Mouse (Mus musculus): ENCODE data around the gene Elovl6. TPM values are rescaled to one million over a fixed set of nuclear protein-coding genes. Genes with fewer than 3 reads are reported as not detected.

The Elovl6 gene
- polyA plus RNA-seq, 1 experiment from 2014 or later, result 46.8 TPM

DNA sequence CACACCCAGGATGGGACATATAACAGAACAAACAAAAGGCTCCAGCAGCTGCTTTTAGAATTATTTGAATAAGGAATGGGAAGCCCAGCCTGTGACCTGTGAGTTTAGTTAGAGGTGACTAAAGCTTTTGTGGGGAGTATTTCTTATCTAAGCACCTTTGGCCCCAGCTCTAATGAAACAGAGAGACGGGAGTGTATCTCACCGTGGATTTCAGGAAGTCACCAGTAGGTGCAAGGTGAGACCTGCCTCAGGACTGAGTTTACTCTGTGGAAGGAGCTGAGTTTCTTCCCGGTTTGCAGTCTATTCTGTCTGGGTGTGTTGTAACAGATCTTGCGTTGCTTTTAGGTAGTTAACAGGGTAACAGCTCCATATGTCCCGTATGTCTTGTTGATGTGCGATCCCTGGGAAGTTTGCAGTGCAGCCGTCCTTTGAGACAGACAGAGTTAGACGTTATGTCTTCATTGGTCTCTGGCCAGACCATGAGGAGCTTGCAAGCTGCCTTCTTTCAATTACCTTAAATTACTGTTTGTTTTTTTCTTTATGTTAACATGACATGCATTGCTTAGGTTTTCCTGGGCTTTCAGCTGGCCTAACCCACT lies 15.8 kb downstream of the Elovl6 start:
- Histone ChIP-seq H3K4me1 (replicated peaks; ENCODE audit: control insufficient read depth, insufficient read depth, low read length) (no peaks in the 10 kb centered on the region), H3K27me3 (ENCODE audit: control insufficient read depth, insufficient read depth, low read length) (no peaks in the 10 kb centered on the region), H3K9me3 (ENCODE audit: control insufficient read depth, low read length) (no peaks in the 10 kb centered on the region), H3K4me2 (replicated peaks; ENCODE audit: low read depth, low read length) (no peak overlapping the region), H3K9ac (ENCODE audit: low read depth, low read length) (no peak overlapping the region), H3K36me3 (ENCODE audit: control insufficient read depth, insufficient read depth, low read length) (no peaks in the 10 kb centered on the region), H3K27ac (ENCODE audit: low read depth, low read length) (no peak overlapping the region), H3K4me3 (ENCODE audit: low read depth, low read length) (no peak overlapping the region)
- 73% methylated on average over 8 of the region's 8 CpGs for WGBS
- ATAC-seq (ENCODE audit: low FRiP score), result no peak
- no peak for DNase-seq (ENCODE audit: low spot score)

GRCm38 (mm10) chr3:129548760-129549159 lies 16.6 kb downstream of the Elovl6 start:
- Histone ChIP-seq H3K4me2 (replicated peaks; ENCODE audit: low read depth, low read length) (no peak overlapping the region), H3K4me1 (replicated peaks; ENCODE audit: control insufficient read depth, insufficient read depth, low read length) (no peaks in the 10 kb centered on the region), H3K9me3 (ENCODE audit: control insufficient read depth, low read length) (no peaks in the 10 kb centered on the region), H3K27me3 (ENCODE audit: control insufficient read depth, insufficient read depth, low read length) (no peaks in the 10 kb centered on the region), H3K36me3 (ENCODE audit: control insufficient read depth, insufficient read depth, low read length) (no peaks in the 10 kb centered on the region), H3K9ac (ENCODE audit: low read depth, low read length) (no peak overlapping the region), H3K27ac (ENCODE audit: low read depth, low read length) (no peak overlapping the region), H3K4me3 (ENCODE audit: low read depth, low read length) (no peak overlapping the region)
- WGBS, result 69% methylated on average over 8 of the region's 8 CpGs
- no peak for ATAC-seq (ENCODE audit: low FRiP score)
- DNase-seq (ENCODE audit: low spot score), result no peak

GRCm38 (mm10) chr3:129549546-129549945 lies 17.4 kb downstream of the Elovl6 start:
- 47% methylated on average over 5 of the region's 5 CpGs for WGBS
- no peak for DNase-seq (ENCODE audit: low spot score)
- Histone ChIP-seq H3K4me3 (ENCODE audit: low read depth, low read length) (no peak overlapping the region), H3K36me3 (ENCODE audit: control insufficient read depth, insufficient read depth, low read length) (no peaks in the 10 kb centered on the region), H3K27ac (ENCODE audit: low read depth, low read length) (no peak overlapping the region), H3K27me3 (ENCODE audit: control insufficient read depth, insufficient read depth, low read length) (no peaks in the 10 kb centered on the region), H3K9me3 (ENCODE audit: control insufficient read depth, low read length) (no peaks in the 10 kb centered on the region), H3K4me1 (replicated peaks; ENCODE audit: control insufficient read depth, insufficient read depth, low read length) (no peaks in the 10 kb centered on the region), H3K4me2 (replicated peaks; ENCODE audit: low read depth, low read length) (no peak overlapping the region), H3K9ac (ENCODE audit: low read depth, low read length) (no peak overlapping the region)
- no peak for ATAC-seq (ENCODE audit: low FRiP score)

- no peak for DNase-seq (ENCODE audit: low spot score)
- 58% methylated on average over 9 of the region's 9 CpGs for WGBS
- H3K36me3 ChIP-seq (ENCODE audit: control insufficient read depth, insufficient read depth, low read length), result no peaks in the 10 kb centered on the region
- no peaks in the 10 kb centered on the region for H3K4me1 ChIP-seq (replicated peaks; ENCODE audit: control insufficient read depth, insufficient read depth, low read length)
- H3K27ac ChIP-seq (ENCODE audit: low read depth, low read length), result no peak overlapping the region
- no peak overlapping the region for H3K4me2 ChIP-seq (replicated peaks; ENCODE audit: low read depth, low read length)
- no peaks in the 10 kb centered on the region for H3K27me3 ChIP-seq (ENCODE audit: control insufficient read depth, insufficient read depth, low read length)
- no peak overlapping the region for H3K9ac ChIP-seq (ENCODE audit: low read depth, low read length)
- ATAC-seq (ENCODE audit: low FRiP score), result no peak; the same call in 1 of the 2 replicates
- no peaks in the 10 kb centered on the region for H3K9me3 ChIP-seq (ENCODE audit: control insufficient read depth, low read length)
- H3K4me3 ChIP-seq (ENCODE audit: low read depth, low read length), result no peak overlapping the region
Measured at GRCm38 (mm10) chr3:129551581-129552290, 19.6 kb downstream of the Elovl6 start.

- H3K4me3 ChIP-seq (ENCODE audit: low read depth, low read length), result no peak overlapping the region
- H3K9me3 ChIP-seq (ENCODE audit: control insufficient read depth, low read length), result no peaks in the 10 kb centered on the region
- 75% methylated on average over 6 of the region's 6 CpGs for WGBS
- ATAC-seq (ENCODE audit: low FRiP score), result no peak
- H3K27me3 ChIP-seq (ENCODE audit: control insufficient read depth, insufficient read depth, low read length), result no peaks in the 10 kb centered on the region
- no peak overlapping the region for H3K27ac ChIP-seq (ENCODE audit: low read depth, low read length)
- no peak overlapping the region for H3K9ac ChIP-seq (ENCODE audit: low read depth, low read length)
- no peak for DNase-seq (ENCODE audit: low spot score)
- H3K4me2 ChIP-seq (replicated peaks; ENCODE audit: low read depth, low read length), result no peak overlapping the region
- H3K36me3 ChIP-seq (ENCODE audit: control insufficient read depth, insufficient read depth, low read length), result no peaks in the 10 kb centered on the region
- no peaks in the 10 kb centered on the region for H3K4me1 ChIP-seq (replicated peaks; ENCODE audit: control insufficient read depth, insufficient read depth, low read length)
Measured at GRCm38 (mm10) chr3:129552370-129552769, 20.2 kb downstream of the Elovl6 start.

DNA sequence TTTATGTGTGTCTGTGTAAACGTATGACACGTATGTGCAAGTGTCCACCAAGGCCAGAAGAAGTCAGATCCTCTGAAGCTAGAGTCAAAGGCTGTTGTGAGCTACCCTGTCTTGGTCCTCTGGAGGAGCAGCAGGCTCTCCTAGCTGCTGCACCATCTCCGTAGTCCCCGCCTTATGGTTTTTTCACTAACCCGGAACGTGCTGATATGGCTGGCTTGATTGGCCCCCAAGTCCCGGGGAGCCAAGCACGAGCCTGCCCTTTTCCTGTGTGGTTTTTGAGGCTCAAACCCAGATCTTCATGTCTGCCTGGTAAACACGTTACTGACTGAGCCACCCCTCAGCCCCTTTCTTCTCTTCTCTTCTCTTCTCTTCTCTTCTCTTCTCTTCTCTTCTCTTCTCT lies 21.0 kb downstream of the Elovl6 start:
- no peaks in the 10 kb centered on the region for H3K9me3 ChIP-seq (ENCODE audit: control insufficient read depth, low read length)
- no peak overlapping the region for H3K9ac ChIP-seq (ENCODE audit: low read depth, low read length)
- no peak overlapping the region for H3K4me2 ChIP-seq (replicated peaks; ENCODE audit: low read depth, low read length)
- 83% methylated on average over 9 of the region's 9 CpGs for WGBS
- H3K36me3 ChIP-seq (ENCODE audit: control insufficient read depth, insufficient read depth, low read length), result no peaks in the 10 kb centered on the region
- ATAC-seq (ENCODE audit: low FRiP score) (no peak), DNase-seq (ENCODE audit: low spot score) (no peak)
- H3K27me3 ChIP-seq (ENCODE audit: control insufficient read depth, insufficient read depth, low read length), result no peaks in the 10 kb centered on the region
- H3K4me1 ChIP-seq (replicated peaks; ENCODE audit: control insufficient read depth, insufficient read depth, low read length), result no peaks in the 10 kb centered on the region
- no peak overlapping the region for H3K27ac ChIP-seq (ENCODE audit: low read depth, low read length)
- H3K4me3 ChIP-seq (ENCODE audit: low read depth, low read length), result no peak overlapping the region

DNA sequence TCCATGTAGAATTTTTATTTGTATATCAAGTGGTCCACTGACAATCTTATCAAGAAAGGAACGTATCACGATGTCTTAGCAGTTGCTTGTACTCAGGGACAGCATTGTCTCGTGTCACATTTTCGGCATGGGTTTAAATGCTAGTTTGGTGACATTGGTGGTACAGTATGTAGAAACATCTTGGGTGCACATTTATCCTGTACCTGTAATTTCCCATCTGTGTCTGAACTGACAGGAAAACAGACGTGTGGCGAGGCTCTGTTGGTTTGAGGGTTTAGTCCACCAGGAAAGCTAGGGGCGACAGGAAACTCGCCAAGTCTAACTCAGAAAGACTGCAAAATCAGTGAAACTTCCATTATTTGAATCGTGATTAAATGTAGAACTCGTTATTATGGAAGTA lies 21.5 kb downstream of the Elovl6 start:
- H3K4me3 ChIP-seq (ENCODE audit: low read depth, low read length), result no peak overlapping the region
- no peak overlapping the region for H3K9ac ChIP-seq (ENCODE audit: low read depth, low read length)
- no peaks in the 10 kb centered on the region for H3K4me1 ChIP-seq (replicated peaks; ENCODE audit: control insufficient read depth, insufficient read depth, low read length)
- H3K36me3 ChIP-seq (ENCODE audit: control insufficient read depth, insufficient read depth, low read length), result no peaks in the 10 kb centered on the region
- DNase-seq (ENCODE audit: low spot score) (no peak), ATAC-seq (ENCODE audit: low FRiP score) (no peak)
- H3K4me2 ChIP-seq (replicated peaks; ENCODE audit: low read depth, low read length), result no peak overlapping the region
- H3K9me3 ChIP-seq (ENCODE audit: control insufficient read depth, low read length), result no peaks in the 10 kb centered on the region
- no peaks in the 10 kb centered on the region for H3K27me3 ChIP-seq (ENCODE audit: control insufficient read depth, insufficient read depth, low read length)
- 92% methylated on average over 10 of the region's 10 CpGs for WGBS
- no peak overlapping the region for H3K27ac ChIP-seq (ENCODE audit: low read depth, low read length)

GRCm38 (mm10) chr3:129554436-129554835 lies 22.3 kb downstream of the Elovl6 start:
- ATAC-seq (ENCODE audit: low FRiP score) (no peak), DNase-seq (ENCODE audit: low spot score) (no peak)
- no peaks in the 10 kb centered on the region for H3K4me1 ChIP-seq (replicated peaks; ENCODE audit: control insufficient read depth, insufficient read depth, low read length)
- 96% methylated on average over 4 of the region's 4 CpGs for WGBS
- H3K27me3 ChIP-seq (ENCODE audit: control insufficient read depth, insufficient read depth, low read length), result no peaks in the 10 kb centered on the region
- no peak overlapping the region for H3K9ac ChIP-seq (ENCODE audit: low read depth, low read length)
- no peaks in the 10 kb centered on the region for H3K36me3 ChIP-seq (ENCODE audit: control insufficient read depth, insufficient read depth, low read length)
- no peaks in the 10 kb centered on the region for H3K9me3 ChIP-seq (ENCODE audit: control insufficient read depth, low read length)
- no peak overlapping the region for H3K4me2 ChIP-seq (replicated peaks; ENCODE audit: low read depth, low read length)
- no peak overlapping the region for H3K27ac ChIP-seq (ENCODE audit: low read depth, low read length)
- H3K4me3 ChIP-seq (ENCODE audit: low read depth, low read length), result no peak overlapping the region

GRCm38 (mm10) chr3:129557048-129557447 lies 24.9 kb downstream of the Elovl6 start:
- Histone ChIP-seq H3K9ac (ENCODE audit: low read depth, low read length) (no peak overlapping the region), H3K27ac (ENCODE audit: low read depth, low read length) (no peak overlapping the region), H3K4me1 (replicated peaks; ENCODE audit: control insufficient read depth, insufficient read depth, low read length) (no peaks in the 10 kb centered on the region), H3K4me3 (ENCODE audit: low read depth, low read length) (no peak overlapping the region), H3K27me3 (ENCODE audit: control insufficient read depth, insufficient read depth, low read length) (no peaks in the 10 kb centered on the region), H3K9me3 (ENCODE audit: control insufficient read depth, low read length) (no peaks in the 10 kb centered on the region), H3K4me2 (replicated peaks; ENCODE audit: low read depth, low read length) (no peak overlapping the region), H3K36me3 (ENCODE audit: control insufficient read depth, insufficient read depth, low read length) (no peaks in the 10 kb centered on the region)
- 93% methylated on average over 9 of the region's 9 CpGs for WGBS
- no peak for DNase-seq (ENCODE audit: low spot score)
- no peak for ATAC-seq (ENCODE audit: low FRiP score)
